Mouse (Mus musculus): ENCODE measurements around the gene Fam166b.

Gene Fam166b

GRCm38 (mm10) chr4:43428946-43429345, at the start of gene Fam166b:
Gene Fam166b (minus strand): TSS chr4:43429134.
- no peak for DNase-seq (ENCODE audit: low spot score)

DNA sequence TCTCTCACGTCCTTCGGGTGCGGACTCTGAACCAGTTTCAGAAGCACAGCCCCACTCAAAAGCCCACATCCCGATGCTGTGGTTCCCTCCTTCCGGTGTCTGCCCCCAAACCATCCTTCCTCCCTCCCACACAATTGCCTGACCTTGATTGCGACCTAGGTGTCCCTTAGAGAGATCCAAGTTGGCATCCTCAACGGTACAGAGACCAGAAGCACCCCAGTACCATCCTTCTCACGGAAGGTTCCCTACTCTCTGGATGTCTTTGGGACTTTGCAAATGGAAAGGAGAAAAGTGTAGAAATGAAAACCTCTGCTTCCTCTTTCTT, 49.6 kb upstream of the Fam166b start:
- no peak for DNase-seq (ENCODE audit: low spot score)

GRCm38 (mm10) chr4:43477857-43478533, 49.1 kb upstream of the Fam166b start:
- peak; percentile 87 for DNase-seq (ENCODE audit: low spot score)

- no peak for DNase-seq (ENCODE audit: low spot score)
Measured at GRCm38 (mm10) chr4:43476604-43477003, 47.7 kb upstream of the Fam166b start.

- DNase-seq (ENCODE audit: low spot score) = no peak
Measured at GRCm38 (mm10) chr4:43473636-43474035, 44.7 kb upstream of the Fam166b start.

DNA sequence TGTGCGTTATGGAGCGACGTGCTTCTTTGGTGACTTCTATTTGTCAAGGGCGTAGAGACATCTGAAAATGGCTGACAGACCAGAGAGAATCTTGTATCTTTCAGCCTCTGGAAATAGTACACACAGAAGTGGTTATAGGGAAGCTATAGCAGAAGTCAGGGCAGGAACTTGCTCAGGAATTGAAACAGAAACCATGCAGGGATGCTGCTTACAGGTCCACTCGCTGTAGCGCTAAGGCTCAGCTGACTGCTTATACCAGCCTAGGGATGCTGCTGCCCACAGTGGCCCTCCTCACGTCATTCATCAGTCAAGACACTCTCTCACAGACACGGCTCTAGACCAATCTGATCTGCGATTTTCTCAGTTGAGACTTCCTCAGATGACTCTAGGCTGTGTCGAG, 41.4 kb upstream of the Fam166b start:
- DNase-seq (ENCODE audit: low spot score) = no peak

GRCm38 (mm10) chr4:43466872-43467271, 37.9 kb upstream of the Fam166b start:
- no peak for DNase-seq (ENCODE audit: low spot score)

GRCm38 (mm10) chr4:43465935-43466334, 37.0 kb upstream of the Fam166b start:
- DNase-seq (ENCODE audit: low spot score) = no peak

DNA sequence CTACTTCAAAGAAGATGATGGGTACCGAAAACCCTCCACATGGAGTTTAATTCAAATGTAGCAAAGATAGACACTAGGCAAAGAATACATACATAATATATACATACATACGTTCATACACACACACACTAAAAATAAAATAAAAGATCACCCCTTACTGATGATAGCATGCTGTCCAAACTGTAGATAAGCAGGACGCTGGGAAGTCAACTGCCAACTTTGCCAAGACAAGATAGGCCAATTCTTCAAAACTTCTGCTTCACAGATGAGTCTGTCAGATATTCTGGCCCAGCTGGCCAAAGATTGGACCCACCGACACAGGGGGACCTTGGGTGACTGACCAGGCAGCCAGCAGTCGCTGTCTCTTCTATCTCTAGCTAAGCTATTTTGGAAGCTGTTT, 34.2 kb upstream of the Fam166b start:
- no peak for DNase-seq (ENCODE audit: low spot score)

DNA sequence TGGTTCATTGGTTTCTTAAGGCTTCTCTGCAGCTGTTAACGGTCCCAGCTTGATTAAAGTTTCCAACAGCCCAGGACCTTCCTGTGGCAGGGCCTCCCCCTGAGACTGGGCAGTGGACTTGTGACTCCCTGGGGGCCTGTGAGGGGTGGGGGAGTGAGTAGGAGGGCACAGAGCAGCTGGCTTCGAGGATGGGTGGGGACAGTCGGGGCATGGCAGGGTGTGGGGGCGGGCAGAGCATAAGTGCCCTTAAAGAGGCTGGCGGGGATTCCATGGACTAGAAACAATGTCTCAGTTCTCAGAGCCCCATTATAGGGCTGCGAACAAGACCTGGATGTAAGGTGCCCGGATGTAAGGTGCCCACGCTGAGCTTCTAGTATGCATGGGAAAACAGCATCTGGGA, 28.2 kb upstream of the Fam166b start:
- DNase-seq (ENCODE audit: low spot score) = no peak

DNA sequence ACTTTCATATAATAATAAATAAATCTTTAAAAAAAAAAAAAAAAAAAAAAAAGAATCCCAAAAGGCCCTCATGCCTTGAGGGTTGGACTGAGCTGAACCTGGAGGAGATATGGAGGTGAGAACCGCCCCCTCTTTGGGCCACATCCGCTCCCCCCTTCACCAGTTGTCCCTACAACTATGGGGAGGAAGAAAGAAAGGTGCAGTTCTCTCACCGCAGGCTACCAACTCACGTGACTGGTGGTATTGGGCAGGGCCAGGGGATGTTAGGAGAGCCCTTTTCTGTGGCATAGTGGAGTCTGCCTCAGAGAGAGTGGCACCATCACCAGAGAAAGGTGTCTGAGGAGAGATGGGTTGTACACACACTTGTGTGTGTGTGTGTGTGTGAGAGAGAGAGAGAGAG, 27.5 kb upstream of the Fam166b start:
- DNase-seq (ENCODE audit: low spot score) = no peak

- DNase-seq (ENCODE audit: low spot score) = no peak
Measured at GRCm38 (mm10) chr4:43454041-43454836, 25.3 kb upstream of the Fam166b start, which contains the start of gene Cd72. Gene Cd72 (minus strand): TSS chr4:43454628.

DNA sequence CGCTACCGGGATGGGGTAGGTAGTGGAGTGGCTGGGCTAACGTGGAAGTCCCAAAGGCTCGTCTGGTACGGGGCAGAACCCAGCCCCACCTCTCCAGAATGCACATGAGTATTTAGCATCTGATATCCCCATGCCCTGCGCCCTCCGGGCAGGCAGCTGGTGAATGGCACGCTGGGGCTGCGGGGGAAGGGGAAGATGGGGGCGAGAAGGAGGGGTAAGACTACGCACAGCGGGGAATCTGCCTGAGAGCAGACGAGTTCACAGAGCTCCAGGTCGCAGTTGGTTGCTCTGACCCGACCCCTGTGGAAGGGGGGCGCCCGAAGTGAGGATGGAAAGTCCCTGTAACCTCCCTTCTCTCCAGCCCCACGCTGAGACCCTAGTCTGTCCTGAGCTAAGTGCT, 24.5 kb upstream of the Fam166b start:
- no peak for DNase-seq (ENCODE audit: low spot score)

GRCm38 (mm10) chr4:43452315-43452714, 23.4 kb upstream of the Fam166b start:
- no peak for DNase-seq (ENCODE audit: low spot score)

DNA sequence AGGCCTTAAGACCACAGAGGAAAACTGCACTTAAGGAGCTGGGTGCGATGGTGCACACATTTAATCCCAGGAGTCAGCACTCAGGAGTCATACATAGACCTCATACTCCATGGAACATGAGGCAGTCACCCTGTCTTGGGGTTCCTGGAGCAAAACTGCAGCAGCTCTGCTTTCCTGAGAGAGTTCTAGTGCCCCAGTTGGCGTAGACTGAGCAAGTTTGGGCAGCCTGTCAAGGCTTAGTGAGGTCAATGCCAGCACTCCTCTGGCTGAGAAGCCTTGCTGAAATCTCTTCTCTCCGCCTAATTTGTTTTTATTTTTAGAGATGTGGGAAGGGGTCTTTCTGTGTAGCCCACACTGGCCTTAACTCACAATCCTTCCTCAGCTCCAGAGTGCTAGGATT, 19.6 kb upstream of the Fam166b start:
- DNase-seq (ENCODE audit: low spot score) = no peak

- DNase-seq (ENCODE audit: low spot score) = no peak
Measured at GRCm38 (mm10) chr4:43447251-43447650, 18.3 kb upstream of the Fam166b start.

GRCm38 (mm10) chr4:43443511-43443910, 14.6 kb upstream of the Fam166b start:
- no peak for DNase-seq (ENCODE audit: low spot score)

- peak; percentile 64 for DNase-seq (ENCODE audit: low spot score)
Measured at GRCm38 (mm10) chr4:43442456-43443361, 13.8 kb upstream of the Fam166b start.

- peak; percentile 99 for DNase-seq (ENCODE audit: low spot score)
Measured at GRCm38 (mm10) chr4:43442044-43442443, 13.1 kb upstream of the Fam166b start.

DNA sequence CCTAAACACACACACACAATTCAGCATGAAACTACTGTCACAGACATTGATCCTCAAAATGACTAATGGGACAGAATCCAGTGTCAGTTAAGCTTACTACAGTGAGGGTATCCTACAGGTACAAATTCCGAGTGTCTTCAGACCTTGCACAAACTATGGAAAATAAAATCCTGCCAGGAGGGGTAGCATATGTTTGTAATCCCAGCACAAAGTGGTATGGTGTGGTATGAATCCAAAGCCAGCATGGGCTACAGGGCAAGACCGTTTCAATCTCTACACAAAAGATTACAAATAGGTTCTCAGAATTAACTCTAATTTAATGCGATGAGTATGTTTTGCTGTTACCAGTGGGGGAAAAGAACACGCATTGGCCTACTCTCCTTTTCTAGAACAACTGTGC, 12.7 kb upstream of the Fam166b start, which contains the start of gene Tesk1:
TSS of gene Tesk1 (plus strand) at position 301 of the 400 bp plus-strand sequence.
- DNase-seq (ENCODE audit: low spot score) = no peak

DNA sequence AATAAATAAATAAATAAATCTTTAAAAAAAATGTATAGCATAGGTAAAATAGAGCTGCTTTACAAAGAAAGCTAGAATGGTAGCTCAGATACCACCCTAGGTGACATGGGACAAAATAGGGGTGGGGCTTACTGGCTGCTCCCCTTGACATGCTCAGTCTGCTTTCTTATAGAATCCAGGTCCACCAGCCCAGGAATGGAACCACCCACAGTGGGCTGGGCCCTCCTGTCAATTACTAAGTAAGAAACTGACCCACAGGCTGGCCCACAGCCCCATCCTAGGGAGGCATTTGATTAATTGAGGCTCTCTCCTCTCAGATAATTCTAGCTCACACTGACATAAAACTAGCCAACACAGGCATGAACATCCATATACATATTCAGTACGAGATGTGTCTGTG, 3.9 kb upstream of the Fam166b start:
- DNase-seq (ENCODE audit: low spot score) = peak; percentile 57

DNA sequence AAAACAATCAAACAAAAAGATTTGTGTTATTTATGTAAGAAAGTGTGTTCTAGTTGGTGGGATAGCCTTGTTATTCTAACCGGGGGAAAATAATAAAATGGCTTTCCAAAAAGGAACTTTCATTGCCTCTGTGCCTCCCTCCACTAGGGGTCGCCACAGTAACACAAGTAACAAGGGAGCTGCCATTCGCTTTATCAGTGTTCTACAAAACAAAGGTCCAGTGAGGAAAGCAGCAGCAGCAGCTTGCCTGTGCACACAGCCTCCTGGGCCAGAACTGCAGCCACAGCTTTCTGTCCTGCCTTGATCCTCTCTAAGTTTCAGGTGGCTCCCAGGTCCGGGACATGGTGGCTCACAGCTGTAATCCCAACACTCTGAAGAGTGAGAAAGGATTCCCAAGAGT, 2.8 kb upstream of the Fam166b start:
- peak; percentile 87 for DNase-seq (ENCODE audit: low spot score)
